Mouse (Mus musculus) cerebellum, postnatal 25 days (tissue): Measurements from ENCODE around the gene Med15.
"Not testable (repeated sequence)": the region's sequence is repeated elsewhere in the genome, so short reads cannot be mapped to it uniquely, and the experiment has no call there.

ENCODE experiments used
- DNase-seq, 2 experiments: peaks; one replicate each; pipeline ENCODE4 v3.0.0; 2021; ENCODE audit warnings: mixed read lengths in 2 of 2

The Med15 gene

DNA sequence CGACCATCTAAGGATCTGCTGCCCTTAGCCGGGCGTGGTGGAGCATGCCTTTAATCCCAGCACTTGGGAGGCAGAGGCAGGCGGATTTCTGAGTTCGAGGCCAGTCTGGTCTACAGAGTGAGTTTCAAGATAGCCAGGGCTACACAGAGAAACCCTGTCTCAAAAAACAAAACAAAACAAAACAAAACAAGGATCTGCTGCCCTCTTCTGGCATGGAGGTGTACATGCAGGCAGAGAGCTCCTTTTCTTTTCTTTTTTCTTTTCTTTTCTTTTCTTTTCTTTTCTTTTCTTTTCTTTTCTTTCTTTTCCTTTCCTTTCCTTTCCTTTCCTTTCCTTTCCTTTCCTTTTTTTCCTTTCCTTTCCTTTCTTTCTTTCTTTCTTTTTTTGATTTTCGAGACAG is 118.0 kb downstream of the Med15 start:
- DNase-seq, result not testable (repeated sequence)

DNA sequence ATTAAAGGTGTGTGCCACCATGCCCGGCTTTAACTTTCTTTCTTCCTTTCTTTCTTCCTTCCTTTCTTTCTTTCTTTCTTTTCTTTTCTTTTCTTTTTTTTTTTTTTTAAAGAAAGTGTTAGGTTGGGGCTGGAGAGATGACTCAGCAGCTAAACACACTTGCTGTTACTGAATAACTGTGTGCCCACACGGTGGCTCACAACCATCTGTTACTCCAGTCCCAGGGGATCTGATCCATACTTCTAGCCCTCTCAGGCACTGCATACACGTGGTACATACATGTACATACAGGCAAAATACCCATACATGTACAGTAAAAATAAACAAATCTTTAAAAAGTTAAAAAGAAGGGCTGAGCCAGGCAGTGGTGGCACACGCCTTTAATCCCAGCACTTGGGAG is 121.3 kb downstream of the Med15 start:
- no peak for DNase-seq

DNA sequence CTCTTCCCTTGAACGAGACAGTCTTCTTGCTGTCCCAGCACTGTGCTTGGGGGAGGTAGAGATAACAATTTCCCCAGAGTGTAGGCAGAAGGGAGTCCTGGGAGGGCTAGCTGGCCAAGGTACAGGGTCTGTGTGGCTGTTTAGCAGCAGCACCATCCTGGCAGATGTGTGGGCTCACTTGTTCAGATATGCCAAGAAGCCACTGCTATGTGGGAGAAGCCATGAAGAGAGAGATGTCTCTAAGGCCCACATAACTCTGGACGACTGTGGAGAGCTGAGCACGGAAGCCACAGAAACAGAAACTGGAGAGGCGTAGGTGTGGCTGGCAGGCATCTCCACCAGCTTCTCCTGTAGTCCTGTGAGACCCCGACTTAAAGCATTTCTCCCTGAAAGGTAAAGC is 127.0 kb downstream of the Med15 start:
- no peak for DNase-seq

DNA sequence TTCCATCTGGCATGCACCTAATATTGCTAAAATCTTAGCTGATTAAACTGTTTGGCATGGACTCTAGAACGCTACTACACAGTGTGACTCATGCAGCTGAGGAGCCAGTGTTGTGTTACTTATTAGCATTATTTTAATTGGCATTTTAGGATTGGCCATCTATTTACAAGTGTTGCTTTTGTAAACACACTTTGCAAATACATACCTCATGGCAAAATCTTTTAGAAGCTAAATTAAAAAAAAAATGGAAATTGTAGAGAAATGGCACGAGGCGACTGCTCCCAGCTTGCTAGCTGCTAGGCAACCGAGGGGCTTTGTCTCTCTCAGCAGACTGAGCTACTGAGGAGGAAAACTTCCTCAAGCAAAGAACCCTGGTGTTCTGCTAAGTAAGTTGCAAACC is 127.8 kb downstream of the Med15 start:
- DNase-seq, result no peak
